Mouse (Mus musculus) liver, adult 10 weeks (tissue): ENCODE results near the gene Ccdc106. TPM values are rescaled to one million over a fixed set of nuclear protein-coding genes. Genes with fewer than 3 reads are reported as not detected.

Experiments used
- polyA plus RNA-seq: library from polyadenylated mRNA; stranded (reverse); fragments of 350-450 nt; fragmentation: Illumina TruSeq; extraction: RNeasy Lipid Tissue Mini Kit (QIAGEN cat#74804); gene quantifications from one replicate; pipeline ENCODE4 v1.2.3, GENCODE M21; 2014; ENCODE audit warnings: low read depth, low replicate concordance

Gene Ccdc106
- not detected for polyA plus RNA-seq

DNA sequence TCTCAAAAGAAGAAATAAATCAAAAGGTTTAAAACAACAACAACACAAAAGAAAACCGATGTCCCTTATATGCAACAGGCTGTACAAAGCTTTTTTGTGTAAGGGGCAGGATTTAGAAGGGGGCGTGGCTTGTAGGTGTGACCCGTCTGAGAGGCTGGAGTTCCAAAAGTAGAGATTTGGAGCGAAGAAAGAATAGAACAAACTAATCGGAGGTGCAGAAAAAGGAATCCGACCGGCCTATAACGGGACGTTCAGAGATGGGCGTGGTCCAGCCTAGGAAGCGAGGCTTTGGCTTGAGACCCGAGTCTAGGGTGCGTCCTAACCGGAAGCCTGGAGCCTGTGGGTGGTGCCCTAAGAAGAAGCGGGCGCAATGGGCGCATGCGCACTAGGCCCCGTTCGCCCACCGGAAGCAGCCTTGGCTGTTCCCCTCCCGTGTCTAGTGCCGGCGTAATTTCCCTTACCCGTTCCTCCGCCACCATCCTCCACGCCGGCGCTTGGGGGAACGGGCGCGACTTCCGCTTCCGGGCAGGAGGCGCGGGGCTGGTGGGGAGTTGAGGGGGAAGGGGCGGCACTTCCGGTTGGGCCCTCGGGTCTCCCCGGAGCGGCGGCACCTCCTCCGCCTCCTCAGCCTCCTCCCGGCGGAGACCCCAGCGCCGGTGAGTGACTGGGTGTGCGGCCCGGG is at the start of gene Ccdc106, which contains the start of gene Zfp865:
TSS of gene Ccdc106 (plus strand) at position 554 of the 682 bp plus-strand sequence.
TSS of gene Zfp865 (plus strand) at position 377 of the 682 bp plus-strand sequence.

DNA sequence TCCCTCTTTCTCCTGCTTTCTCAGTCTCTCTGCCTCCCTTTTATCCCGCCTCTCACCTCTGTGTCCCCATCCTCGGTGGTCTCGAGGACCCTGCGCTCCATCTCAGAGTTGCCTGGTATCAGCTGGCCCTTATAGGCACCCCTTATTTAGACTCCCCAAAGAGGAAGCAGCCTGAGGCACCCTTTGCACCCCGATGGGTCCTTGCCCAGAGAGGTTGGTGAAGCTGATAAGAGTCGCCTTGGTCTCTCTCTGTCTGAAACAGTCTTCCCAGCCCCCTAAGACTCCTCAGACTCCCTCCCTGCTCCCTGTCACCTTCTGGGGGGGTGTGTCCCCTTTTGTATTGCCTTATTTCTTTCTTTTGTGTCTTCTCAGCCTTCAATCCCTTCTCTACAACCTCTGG is 49.3 kb upstream of the Ccdc106 start, which contains the start of gene Sbk3:
TSS of gene Sbk3 (minus strand) at position 101 of the 400 bp plus-strand sequence.

DNA sequence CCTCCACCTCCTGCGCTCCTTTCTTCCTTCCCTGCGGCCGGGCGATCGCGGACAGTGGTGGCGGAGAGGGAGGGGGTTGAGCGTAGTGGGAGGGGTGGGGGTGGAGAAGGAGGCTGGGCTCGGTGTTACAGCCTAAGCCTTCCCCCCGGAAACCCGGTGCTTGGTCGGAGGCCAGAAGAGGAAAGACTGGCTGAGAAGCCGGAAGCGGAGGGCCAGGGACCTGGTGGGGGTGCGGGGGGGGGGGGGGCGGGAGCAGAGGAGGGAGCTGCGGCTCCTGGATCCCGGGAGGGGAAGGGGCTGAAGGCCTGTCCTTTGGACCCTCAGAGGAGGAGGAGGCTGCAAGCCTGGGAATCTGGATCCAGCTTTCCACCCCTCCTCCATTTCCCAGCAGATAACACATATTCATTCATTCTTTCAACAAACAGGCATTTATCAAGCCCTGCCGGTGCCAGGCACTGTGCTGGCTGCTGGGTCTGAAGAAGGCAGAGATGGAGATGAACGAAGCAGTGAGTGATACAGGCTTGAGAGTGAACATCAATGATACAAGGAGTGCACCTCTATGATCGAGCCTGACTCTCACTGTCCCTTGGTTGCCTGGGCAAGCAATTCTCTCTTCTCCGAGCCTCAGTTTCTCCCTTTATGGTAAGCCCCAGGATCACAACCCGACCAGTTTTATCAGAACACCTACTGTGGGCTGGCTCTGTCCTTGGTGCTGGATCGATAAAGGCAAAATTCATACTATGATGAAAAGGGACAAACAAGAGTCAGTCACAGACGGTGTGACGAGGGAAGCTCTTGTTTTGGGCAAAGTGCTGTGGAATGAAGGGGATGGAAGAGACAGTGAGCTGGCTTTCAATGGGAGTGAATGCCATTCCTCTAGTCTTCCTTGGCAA is 24.1 kb upstream of the Ccdc106 start, which contains the start of gene Zfp579:
TSS of gene Zfp579 (minus strand) at position 156 of the 893 bp plus-strand sequence.

DNA sequence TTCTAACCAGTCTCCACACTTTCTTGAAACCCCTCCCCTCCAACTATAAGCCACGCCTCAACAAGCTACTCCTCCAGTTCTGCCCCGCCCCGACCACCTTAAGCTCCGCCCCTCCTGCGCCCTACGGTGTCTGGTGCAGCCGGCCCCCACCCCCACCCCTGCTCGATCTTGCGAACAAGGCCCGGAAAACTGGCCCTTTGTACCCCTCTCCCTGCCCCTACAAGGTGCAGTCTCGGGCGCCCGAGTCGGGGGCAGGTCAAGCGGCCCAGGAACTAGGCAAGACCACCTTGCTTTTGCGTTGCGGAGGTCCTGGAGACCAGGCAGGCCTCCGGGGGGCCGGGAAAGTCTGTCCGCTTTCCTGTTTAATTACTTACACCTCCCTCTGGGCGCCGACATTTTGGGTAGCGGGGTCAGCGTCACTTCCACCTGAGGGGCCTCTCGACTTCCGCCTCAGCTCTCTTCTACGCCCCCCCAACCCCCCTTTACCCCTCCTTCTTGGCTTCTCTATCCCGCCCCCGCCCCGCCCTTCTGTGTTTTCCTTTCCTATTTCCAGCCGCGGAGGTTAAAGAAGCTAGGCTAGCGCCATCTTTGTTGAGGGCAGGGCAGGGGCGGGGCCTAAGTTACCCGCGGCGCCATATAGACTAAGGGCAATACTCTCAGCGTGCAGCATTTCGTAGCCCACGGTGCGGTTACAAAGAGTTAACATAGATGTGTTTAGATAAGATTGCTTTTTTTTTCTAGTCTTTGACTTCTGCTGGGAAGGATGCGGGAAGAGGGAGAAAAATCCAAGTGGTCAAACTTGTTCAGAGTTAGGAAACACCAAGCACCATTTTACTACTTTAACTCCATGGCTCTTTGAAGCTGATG is 5.9 kb upstream of the Ccdc106 start, which contains the start of the genes Zfp524 and Fiz1:
TSS of gene Zfp524 (plus strand) at position 165 of the 867 bp plus-strand sequence.
TSS of gene Fiz1 (minus strand) at position 447 of the 867 bp plus-strand sequence.

DNA sequence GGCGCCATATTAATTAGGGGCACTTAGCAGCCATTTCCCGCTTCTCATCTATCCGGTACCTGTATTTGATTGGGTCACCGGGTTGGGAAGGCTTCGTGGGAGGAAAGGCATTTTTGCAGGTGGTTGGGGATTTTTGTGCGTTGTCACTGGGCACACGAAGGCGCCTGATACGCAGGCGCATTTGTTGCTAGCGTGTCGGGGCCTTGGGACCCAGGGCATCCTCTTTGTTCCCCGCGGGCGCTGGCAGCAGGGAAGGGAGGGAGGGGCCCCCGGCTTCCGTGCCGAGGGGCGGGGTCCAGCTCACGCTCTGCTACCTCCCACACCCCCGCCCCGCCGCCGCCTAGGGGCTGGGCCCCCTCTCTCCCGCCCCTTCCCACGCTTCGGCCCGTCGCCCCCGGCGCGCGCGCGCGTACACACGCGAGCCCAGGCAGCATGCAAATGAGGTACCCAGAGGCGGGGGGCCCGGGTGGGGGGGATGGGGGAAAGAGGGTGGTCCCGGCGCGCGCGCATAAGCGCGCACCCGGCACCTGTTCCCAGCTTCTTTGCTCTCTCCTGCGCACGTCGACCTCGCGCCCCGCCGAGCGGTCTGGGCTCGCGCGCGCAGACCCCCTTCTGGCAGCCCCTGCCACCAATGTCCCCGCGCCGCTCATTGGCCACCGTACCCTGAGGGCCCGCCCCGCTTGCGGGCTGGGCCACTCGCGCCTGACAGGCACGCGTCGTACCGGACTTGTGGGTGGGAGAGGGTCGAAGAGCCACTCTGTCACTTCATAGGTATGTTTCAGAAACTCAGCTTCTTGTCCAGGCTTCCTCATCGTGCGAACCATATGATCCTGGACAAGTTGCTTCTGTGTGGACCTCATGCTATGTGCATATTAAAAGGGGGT is 5.0 kb upstream of the Ccdc106 start, which contains the start of gene Gm44973:
TSS of gene Gm44973 (plus strand) at position 379 of the 884 bp plus-strand sequence.

DNA sequence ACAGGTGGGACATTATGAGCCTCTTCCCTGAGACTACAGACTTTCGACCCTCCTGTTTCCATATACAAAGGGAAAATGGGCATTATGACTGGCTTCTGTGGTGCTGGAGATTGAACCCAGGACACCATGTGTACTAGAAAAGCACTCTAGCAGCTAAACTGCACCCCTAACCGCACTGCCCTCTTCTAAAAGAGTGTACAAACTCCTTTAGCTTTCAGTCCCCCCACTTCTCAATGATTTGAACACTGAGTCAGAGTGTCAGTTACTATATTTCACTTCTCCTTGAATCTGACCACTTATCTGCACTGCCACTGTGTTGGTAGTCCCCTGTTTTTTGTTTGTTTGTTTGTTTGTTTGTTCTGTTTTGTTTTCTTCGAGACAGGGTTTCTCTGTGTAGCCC is 13.5 kb downstream of the Ccdc106 start, which contains the start of gene 4632433K11Rik:
TSS of gene 4632433K11Rik (plus strand) at position 301 of the 400 bp plus-strand sequence.

DNA sequence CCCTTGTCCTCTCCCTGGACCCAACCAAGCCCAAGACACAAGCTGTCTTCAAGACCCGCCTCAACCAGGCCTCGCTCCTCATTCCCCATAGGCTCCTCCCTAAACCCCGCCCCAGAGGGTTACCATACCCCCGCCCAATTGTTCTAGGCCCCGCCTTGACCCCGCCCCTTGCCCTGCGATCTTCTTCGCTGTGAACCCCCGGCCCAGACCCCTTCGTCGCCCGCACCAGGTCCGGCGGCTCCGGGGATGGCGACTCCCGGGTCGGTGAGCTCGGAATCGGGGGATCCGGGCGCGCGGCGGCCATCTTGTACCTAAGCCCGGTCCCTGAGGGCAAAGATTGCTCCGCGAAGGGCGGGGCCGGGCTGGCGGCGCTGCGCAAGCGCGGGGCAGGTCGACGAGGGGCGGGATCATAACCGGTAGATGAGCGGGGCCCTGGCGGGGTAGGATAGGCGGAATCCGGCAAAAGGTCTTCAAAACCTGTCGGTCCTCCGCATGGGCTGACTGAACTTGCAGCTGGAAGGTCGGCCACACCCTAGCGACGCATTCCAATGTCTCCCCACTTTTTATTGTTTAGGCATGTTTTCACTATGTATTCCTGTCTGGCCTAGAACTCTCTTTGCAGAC is 17.9 kb downstream of the Ccdc106 start, which contains the start of gene Zfp784:
TSS of gene Zfp784 (minus strand) at position 338 of the 624 bp plus-strand sequence.

DNA sequence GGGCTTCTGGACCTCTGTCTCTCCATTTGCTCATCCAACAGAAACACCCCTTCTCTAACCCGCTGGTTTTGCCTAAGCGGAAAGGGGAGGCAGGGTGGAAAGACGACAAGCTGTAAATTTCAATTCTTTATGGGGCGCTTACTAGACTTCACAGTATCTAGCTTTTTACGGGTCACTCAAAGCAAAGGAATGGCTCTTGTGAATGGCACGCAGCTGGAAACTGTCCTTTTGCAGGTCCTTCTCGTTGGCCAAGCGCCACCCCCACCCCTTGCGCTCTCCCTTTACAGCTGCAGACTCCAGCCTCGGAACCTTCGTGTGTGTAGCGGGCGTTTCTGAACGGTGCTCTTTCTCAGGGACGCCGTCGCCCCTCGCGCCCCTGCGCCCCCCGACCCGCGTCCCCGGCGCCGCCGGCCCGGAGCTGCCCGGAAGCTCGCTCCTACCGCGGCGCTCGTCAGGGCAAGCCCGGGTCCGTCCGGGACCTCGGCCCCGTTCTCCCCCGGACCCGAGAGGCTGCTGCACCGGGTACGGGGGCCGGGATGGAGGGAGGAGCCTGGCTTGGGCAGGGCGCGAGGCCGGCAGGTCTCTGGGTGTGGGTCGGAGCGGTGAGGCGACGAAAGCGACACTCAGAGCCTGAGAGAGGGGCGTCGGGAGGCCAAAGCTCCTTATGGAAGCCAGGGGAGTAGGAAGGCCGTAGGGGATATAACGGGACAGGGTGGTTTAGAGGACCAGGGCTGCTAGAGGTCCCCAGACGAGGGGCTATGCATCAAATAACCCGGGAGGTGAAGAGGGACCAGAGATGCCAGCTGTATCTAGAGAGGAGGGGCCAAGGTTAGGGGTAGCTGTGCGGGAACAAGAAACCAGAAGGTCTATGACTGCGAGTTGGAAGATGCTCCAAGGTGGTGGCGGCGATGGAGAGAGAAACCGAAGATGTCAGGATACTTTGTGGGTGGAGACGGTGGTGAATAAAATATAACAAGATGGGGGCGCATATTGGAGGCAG is 31.1 kb downstream of the Ccdc106 start, which contains the start of gene Zfp580:
TSS of gene Zfp580 (plus strand) at position 346 of the 1,000 bp plus-strand sequence.

DNA sequence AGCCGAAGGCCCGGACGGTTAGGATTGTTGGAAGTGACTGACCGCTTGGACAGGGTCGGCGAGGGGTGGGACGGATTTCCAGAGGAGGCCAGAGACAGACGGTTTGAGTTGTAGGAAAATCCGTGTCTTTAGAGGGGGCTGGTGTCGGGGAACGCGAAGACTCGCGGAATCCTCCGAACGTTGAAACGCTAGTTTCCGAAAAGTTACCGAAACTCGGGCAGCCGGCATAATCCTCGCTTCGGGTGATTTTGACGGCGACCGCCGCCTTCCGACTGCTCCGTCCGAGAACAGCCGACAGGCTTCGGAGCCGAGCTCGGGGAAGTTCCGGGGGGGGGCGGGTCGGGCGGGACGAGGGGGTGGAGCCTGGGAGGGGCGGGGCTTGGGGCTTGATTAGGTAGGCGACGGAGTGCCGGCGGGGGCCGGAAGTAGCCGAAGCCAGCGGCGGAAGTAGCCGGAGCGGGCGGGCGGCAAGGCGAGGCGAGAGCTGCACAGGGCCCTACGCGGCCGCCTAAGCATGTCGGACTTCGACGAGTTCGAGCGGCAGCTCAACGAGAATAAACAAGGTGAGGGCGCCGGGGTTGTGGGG is 41.5 kb downstream of the Ccdc106 start, which contains the start of gene U2af2:
TSS of gene U2af2 (plus strand) at position 370 of the 586 bp plus-strand sequence.

DNA sequence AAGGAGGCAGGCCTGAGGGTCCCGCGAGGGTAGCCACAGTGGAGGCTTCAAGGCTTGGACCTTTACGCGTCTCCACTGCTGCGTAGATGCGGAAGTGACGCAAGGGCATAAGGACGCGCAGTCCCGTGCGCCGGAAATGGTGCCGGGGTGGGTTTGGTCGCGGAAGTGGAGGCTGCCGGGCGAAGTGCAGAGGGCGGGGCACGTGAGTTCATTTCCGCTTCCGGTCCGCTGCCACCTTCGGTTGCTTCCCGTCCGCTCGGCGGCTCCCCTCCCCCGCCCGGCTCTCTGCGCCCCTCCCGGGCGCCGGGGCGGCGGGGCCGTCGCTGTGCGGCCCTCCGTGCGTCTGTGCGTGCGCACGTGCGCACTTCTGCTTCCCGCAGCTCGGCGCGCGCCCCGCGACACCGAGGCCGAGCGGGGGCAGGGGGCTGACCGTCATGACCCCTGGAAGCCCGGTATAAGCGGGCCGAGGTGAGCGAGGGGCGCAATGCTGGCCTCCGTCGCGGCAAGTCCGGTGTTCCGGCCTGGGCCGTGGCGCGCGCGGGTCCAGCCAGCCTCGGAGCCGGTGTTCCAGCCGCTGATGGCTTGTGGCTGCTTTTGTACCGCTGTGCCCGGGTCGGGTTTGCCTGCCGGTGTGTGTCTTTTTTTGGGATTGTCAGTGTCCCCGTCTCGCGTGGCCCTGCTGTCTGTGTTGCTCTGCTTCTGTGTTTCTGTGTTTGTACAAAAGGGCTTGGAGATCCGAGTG is 59.8 kb downstream of the Ccdc106 start, which contains the start of gene Epn1:
TSS of gene Epn1 (plus strand) at position 226 of the 742 bp plus-strand sequence.

Other genes with a start within 250 kb of the Ccdc106 start
- not detected for gene Fam71e2, start 249.3 kb upstream of the Ccdc106 start, polyA plus RNA-seq
- not detected for gene Il11, start 237.7 kb upstream of the Ccdc106 start, polyA plus RNA-seq
- not detected for gene Tmem190, start 237.6 kb upstream of the Ccdc106 start, polyA plus RNA-seq
- 1.1 TPM for gene Tmem238, start 230.9 kb upstream of the Ccdc106 start, polyA plus RNA-seq
- gene Rpl28, start 227.7 kb upstream of the Ccdc106 start, polyA plus RNA-seq: 18.8 TPM
- gene Ube2s, start 208.0 kb upstream of the Ccdc106 start, polyA plus RNA-seq: 4.7 TPM
- not detected for gene Shisa7, start 175.9 kb upstream of the Ccdc106 start, polyA plus RNA-seq
- gene Isoc2b, start 150.3 kb upstream of the Ccdc106 start, polyA plus RNA-seq: 5.4 TPM
- 4.8 TPM for gene Isoc2a, start 143.4 kb upstream of the Ccdc106 start, polyA plus RNA-seq
- gene Gm36210, start 114.0 kb upstream of the Ccdc106 start, polyA plus RNA-seq: not detected
- gene Zfp628, start 105.3 kb upstream of the Ccdc106 start, polyA plus RNA-seq: not detected
- gene Nat14, start 98.5 kb upstream of the Ccdc106 start, polyA plus RNA-seq: not detected
- gene Ssc5d, start 94.8 kb upstream of the Ccdc106 start, polyA plus RNA-seq: not detected
- not detected for gene Sbk2, start 56.1 kb upstream of the Ccdc106 start, polyA plus RNA-seq
- gene Sbk3, start 49.4 kb upstream of the Ccdc106 start, polyA plus RNA-seq: not detected
- gene Zfp579, start 24.4 kb upstream of the Ccdc106 start, polyA plus RNA-seq: 6.3 TPM
- gene Zfp524, start 6.1 kb upstream of the Ccdc106 start, polyA plus RNA-seq: 0.58 TPM
- gene Fiz1, start 5.9 kb upstream of the Ccdc106 start, polyA plus RNA-seq: 7.7 TPM
- gene Gm44973, start 5.1 kb upstream of the Ccdc106 start, polyA plus RNA-seq: not detected
- gene Zfp865, start 177 bp upstream of the Ccdc106 start, polyA plus RNA-seq: 2.7 TPM
- gene 4632433K11Rik, start 13.6 kb downstream of the Ccdc106 start, polyA plus RNA-seq: 0.85 TPM
- 1.9 TPM for gene Zfp784, start 17.9 kb downstream of the Ccdc106 start, polyA plus RNA-seq
- gene Zfp580, start 31.0 kb downstream of the Ccdc106 start, polyA plus RNA-seq: not detected
- 9.5 TPM for gene U2af2, start 41.6 kb downstream of the Ccdc106 start, polyA plus RNA-seq
- 4.5 TPM for gene Epn1, start 59.7 kb downstream of the Ccdc106 start, polyA plus RNA-seq
- gene Rfpl4, start 96.4 kb downstream of the Ccdc106 start, polyA plus RNA-seq: not detected
- gene Rasl2-9, start 105.4 kb downstream of the Ccdc106 start, polyA plus RNA-seq: 1.2 TPM
- gene Vmn1r55, start 129.1 kb downstream of the Ccdc106 start, polyA plus RNA-seq: not detected
- gene Vmn1r56, start 176.2 kb downstream of the Ccdc106 start, polyA plus RNA-seq: not detected
- gene Vmn1r57, start 197.9 kb downstream of the Ccdc106 start, polyA plus RNA-seq: not detected